Mouse (Mus musculus) hindbrain, embryonic 10.5 days (tissue): ENCODE results near the gene Fhit. TPM values are rescaled to one million over a fixed set of nuclear protein-coding genes. Genes with fewer than 3 reads are reported as not detected.
A peak's percentile ranks its signal among the peaks of the same experiment; 100 is the strongest.

Source experiments
- DNase-seq: peaks from one replicate; pipeline ENCODE4 v3.0.0-alpha.2; 2017; ENCODE audit warnings: low spot score
- H3K27ac ChIP-seq: fragments of 300-500 bp; sonication (generic); 2 replicates; pipeline ENCODE4 v1.5.1; 2016; ENCODE audit warnings: mild to moderate bottlenecking, moderate library complexity
- H3K27me3 ChIP-seq: fragments of 300-500 bp; sonication (generic); 2 replicates; pipeline ENCODE4 v1.6.1; 2016; ENCODE audit warnings: mild to moderate bottlenecking; ENCODE audit not compliant: poor library complexity, insufficient read depth, severe bottlenecking
- H3K36me3 ChIP-seq: fragments of 300-500 bp; sonication (generic); 2 replicates; pipeline ENCODE4 v1.6.1; 2016; ENCODE audit warnings: mild to moderate bottlenecking, moderate library complexity
- H3K4me1 ChIP-seq: fragments of 300-500 bp; sonication (generic); replicated peaks from 2 replicates; pipeline ENCODE4 v1.6.1; 2016; ENCODE audit warnings: mild to moderate bottlenecking
- H3K4me3 ChIP-seq: fragments of 300-500 bp; sonication (generic); 2 replicates; pipeline ENCODE4 v1.5.1; 2016; ENCODE audit warnings: mild to moderate bottlenecking, moderate library complexity
- H3K9me3 ChIP-seq: fragments of 300-500 bp; sonication (generic); 2 replicates; pipeline ENCODE4 v1.6.1; 2016; ENCODE audit warnings: mild to moderate bottlenecking, moderate library complexity
- WGBS: fragments of 180-500 bp; shearing (Covaris S2); methylation state at CpG from one replicate; pipeline ENCODE4 v1.1.7; 2016; 5-methylcytosine and 5-hydroxymethylcytosine counted together
- polyA plus RNA-seq: library from polyadenylated mRNA; unstranded; fragments of >200 nt; fragmentation: Nextera tagmentation; extraction: Ambion mirVana; gene quantifications from 2 replicates; pipeline ENCODE4 v1.2.1, GENCODE M21; 2016

Gene Fhit
- polyA plus RNA-seq, 1 experiment from 2014 or later = 4.4 TPM

DNA sequence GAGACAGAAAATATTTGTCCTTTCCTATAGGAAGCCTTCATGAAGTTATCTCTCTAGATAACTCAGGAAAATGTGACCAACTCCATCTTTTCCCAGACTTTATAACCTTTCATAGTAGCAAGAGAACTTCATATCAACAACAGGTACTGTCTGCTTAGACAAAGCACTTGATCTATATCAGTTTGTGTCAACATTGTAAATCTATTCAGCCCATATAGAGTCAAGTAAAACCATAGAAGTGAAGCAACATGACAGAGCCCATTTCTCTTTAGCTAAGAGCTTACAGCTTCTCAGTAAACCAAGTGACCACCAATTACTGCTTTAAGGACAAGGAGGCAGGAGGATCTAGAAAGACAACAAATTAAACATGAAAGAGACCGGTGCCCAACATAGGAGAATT lies 725.6 kb downstream of the Fhit start:
- H3K4me1 ChIP-seq = no peaks in the 10 kb centered on the region
- H3K27ac ChIP-seq = no peak overlapping the region
- no peaks in the 10 kb centered on the region for H3K27me3 ChIP-seq
- H3K36me3 ChIP-seq = no peaks in the 10 kb centered on the region
- no peak for DNase-seq
- no peak overlapping the region for H3K4me3 ChIP-seq
- no peaks in the 10 kb centered on the region for H3K9me3 ChIP-seq
- WGBS = 97% methylated on average over 1 of the region's 1 CpGs

DNA sequence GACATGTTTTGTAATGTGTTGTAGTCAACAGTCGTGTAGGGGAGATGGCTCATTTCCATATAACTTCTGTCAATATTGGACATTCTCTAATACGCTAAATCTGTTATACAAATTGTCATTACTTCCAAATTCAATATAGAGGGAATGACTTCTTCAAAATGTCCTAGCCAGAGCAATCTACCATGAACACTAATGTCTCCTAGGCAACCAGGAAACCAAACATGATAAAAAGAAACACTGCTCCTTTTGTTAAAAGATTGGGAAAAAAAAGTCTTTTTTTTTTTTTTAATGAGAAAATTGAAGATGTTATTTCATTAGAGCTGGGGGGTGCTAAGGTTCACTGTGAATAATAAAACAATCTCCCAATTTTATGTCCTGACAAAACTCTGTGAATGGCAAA lies 729.3 kb downstream of the Fhit start:
- Histone ChIP-seq H3K36me3 (no peaks in the 10 kb centered on the region), H3K4me3 (no peak overlapping the region), H3K9me3 (no peaks in the 10 kb centered on the region), H3K27me3 (no peaks in the 10 kb centered on the region), H3K27ac (no peak overlapping the region), H3K4me1 (no peaks in the 10 kb centered on the region)
- WGBS = 89% methylated on average over 2 of the region's 2 CpGs
- no peak for DNase-seq

DNA sequence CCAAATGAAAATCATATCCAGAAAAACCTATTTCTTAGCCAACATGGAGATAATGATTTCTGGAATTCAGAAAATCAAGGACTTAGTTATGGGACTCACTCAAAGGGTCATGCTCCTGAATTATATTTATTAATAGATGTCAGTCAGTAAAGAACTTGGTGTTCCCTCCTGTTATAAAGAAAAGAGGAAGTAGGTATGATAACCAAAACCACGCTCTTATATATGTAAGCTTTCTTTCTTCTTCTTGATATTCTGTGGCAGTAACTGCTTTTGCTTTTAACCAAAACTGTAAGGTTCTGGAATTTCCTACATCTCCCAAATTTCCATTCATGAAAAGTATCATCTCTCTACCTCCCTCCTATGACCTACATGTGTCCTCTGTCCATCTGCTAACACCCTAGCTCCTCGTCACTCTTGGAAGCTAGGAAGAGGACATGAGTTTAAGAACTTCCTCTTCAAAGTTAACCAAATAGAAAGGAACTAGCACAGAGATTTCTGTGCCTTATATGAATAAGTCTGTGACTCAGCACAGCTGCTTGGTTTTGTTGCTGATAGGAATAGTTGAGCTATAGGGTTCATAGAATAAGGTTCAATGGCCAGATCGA lies 731.3 kb downstream of the Fhit start:
- no peak overlapping the region for H3K27ac ChIP-seq
- H3K4me1 ChIP-seq = no peaks in the 10 kb centered on the region
- no peaks in the 10 kb centered on the region for H3K9me3 ChIP-seq
- H3K36me3 ChIP-seq = no peaks in the 10 kb centered on the region
- no peak overlapping the region for H3K4me3 ChIP-seq
- no peak for DNase-seq
- 92% methylated on average over 3 of the region's 3 CpGs for WGBS
- H3K27me3 ChIP-seq = no peaks in the 10 kb centered on the region

DNA sequence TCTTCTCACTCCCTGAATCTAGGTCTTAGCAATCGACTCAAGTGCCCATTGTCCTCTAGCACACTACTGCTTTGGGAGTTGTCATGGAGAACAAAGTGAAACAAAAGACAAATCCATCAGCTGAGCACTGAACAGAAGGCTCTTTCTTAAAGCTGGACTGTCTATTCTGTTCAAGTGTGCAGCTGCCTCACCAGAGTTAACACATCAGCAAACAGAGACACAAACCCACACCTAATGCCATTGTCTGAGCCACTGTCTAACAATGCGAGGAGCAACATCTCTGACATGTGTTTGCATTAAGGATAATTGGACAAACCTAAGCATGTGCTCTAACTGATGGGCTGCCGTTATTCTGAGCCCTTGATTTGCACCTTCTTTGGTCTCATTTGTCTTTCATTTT lies 738.3 kb downstream of the Fhit start:
- Histone ChIP-seq H3K4me1 (peaks cover 4% of the 10 kb centered on the region; the same call in 1 of the 2 replicates), H3K27ac (no peak overlapping the region), H3K27me3 (no peaks in the 10 kb centered on the region), H3K36me3 (no peaks in the 10 kb centered on the region), H3K4me3 (no peak overlapping the region), H3K9me3 (no peaks in the 10 kb centered on the region)
- 35% methylated on average over 3 of the region's 3 CpGs for WGBS
- DNase-seq = peak; percentile 30

DNA sequence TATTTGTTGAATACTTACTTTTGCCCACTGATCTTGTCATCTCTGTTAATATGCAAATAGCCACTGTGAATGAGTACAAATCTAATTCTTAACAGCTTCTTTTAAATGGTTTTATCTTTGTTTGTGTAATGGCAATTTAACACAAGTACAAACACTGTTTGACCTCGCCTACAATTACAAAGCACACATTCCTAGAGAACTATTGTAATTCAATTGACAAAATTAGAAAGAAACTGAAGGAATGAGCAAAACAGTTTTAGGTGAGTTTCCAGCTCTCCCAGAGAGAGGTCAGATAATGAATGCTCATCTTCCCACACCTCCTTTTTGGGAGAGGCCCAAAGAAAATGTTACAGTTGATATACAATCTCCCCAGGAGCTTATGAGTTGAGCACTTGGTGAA lies 739.6 kb downstream of the Fhit start:
- H3K27ac ChIP-seq = no peak overlapping the region
- H3K9me3 ChIP-seq = no peaks in the 10 kb centered on the region
- no peaks in the 10 kb centered on the region for H3K36me3 ChIP-seq
- DNase-seq = no peak
- H3K4me1 ChIP-seq = peaks cover 4% of the 10 kb centered on the region; the same call in 1 of the 2 replicates
- no peak overlapping the region for H3K4me3 ChIP-seq
- 69% methylated on average over 1 of the region's 1 CpGs for WGBS
- H3K27me3 ChIP-seq = no peaks in the 10 kb centered on the region

DNA sequence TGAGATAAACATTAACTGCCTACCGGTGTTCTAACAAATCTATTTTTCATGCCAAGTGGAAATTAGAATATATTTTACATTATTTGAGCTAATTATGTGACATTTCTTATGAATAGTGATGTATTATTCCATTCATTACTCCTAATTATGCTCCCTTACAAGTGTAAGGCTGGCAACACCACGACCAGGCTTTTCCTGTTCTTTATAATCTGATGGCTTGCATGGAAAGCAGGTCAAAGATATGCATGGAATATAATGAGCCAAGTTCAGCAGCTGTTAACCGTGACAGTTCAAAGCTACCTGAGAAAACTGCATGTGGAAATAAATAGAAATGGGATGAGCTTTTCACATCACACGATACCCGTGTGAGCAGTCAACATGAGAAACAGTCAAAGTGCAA lies 746.8 kb downstream of the Fhit start:
- Histone ChIP-seq H3K27me3 (no peaks in the 10 kb centered on the region), H3K4me3 (no peak overlapping the region)
- 90% methylated on average over 5 of the region's 5 CpGs for WGBS

DNA sequence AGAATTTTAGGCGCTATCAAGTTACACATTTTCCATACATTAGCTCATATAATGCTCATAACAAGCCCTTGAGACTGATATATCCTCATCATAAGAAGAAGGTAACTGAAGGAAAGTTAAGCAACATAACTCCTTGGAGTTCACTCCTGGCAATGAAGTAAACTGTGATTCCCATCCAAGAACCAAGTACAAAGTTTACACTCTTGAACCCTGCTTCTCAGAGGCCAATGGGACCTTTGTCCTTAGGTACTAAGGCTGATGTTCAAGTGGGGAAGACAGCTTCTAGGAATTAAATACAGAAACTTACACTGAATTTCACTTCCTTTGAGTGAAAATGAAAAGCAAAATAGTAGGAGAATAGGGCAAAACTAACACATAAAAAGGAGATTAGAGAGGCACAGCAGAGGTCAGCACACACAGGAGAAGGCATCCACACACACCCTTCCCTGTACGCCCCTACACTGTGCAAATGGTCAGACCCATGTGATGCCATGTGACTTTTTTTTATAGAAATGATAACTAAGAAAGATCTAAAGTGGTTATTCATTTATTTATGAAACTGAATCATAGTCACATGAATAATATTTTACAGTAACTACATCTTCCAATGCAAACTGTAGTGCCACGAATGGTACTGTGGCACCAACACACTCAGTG lies 752.4 kb downstream of the Fhit start:
- no peak for DNase-seq
- no peaks in the 10 kb centered on the region for H3K9me3 ChIP-seq
- 89% methylated on average over 3 of the region's 3 CpGs for whole genome bisulfite sequencing

More for the DNA sequence above, 746.8 kb downstream of the Fhit start:
- Histone ChIP-seq H3K4me1 (no peaks in the 10 kb centered on the region), H3K36me3 (no peaks in the 10 kb centered on the region), H3K9me3 (no peaks in the 10 kb centered on the region), H3K27ac (no peak overlapping the region)
- no peak for DNase-seq

DNA sequence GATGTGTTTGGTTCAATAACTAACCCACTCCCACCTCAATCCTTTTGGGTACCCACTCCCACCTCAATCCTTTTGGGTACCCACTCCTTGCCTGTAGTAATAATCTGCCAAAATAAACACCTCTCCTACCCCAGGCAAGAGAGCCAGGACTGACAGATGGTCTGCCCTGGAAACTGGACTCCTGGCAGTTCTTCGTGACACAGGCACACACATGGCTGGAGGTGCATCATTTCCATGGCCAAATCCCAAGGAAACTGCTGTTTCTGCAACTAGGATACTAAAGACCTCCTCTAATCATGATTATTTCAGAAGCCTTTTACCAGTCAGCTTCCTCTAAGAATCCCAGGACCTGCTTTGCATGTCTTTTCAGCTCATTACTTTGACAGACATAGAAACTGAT lies 756.5 kb downstream of the Fhit start:
- H3K4me3 ChIP-seq = no peak overlapping the region
- H3K36me3 ChIP-seq = no peaks in the 10 kb centered on the region
- 78% methylated on average over 1 of the region's 1 CpGs for WGBS
- DNase-seq = no peak
- H3K27ac ChIP-seq = no peak overlapping the region
- no peaks in the 10 kb centered on the region for H3K9me3 ChIP-seq
- H3K27me3 ChIP-seq = no peaks in the 10 kb centered on the region
- no peaks in the 10 kb centered on the region for H3K4me1 ChIP-seq

More for the DNA sequence above, 752.4 kb downstream of the Fhit start:
- Histone ChIP-seq H3K4me3 (no peak overlapping the region), H3K27ac (no peak overlapping the region), H3K4me1 (no peaks in the 10 kb centered on the region), H3K27me3 (no peaks in the 10 kb centered on the region), H3K36me3 (no peaks in the 10 kb centered on the region)

DNA sequence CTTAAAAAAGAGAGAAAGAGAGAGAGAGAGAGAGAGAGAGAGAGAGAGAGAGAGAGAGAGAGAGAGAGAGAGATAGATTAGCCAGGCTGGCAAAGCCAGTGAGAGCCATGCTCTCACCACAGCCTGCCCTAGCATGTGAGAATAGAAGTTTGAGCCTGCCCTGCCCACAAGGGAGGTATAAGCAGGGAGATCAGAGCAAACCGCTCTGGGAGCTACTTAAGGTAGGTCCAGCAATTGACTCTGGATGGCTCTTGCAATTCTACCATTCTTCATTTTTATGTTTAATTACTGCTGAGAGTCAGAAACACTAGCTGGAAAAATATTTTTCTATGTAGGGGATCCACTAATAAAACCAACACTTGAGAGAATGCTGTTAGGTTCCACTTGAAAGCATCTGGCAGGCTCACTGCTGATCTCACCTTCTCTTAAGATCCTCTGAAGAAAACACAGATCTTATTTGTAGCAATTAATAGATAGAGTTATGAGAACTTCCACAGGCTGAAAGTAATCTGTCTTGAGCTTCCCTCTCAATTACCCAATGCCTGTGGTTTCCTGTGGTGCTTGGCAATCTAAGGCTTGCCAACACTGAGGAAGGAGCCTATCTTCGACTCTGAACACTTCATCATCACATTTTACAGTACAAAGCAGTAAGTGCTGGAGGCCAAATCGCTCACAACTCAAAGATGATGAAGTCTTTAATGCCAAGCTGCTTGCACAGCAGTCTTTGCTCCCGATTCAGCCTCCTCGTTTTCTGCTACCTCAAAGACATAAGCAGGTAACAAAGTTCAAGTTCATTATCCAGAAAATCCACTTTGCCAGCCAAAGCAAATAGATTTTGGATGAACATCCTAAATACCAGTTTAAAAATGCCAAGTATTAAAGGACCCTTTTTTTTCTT lies 793.8 kb downstream of the Fhit start:
- H3K27me3 ChIP-seq = no peaks in the 10 kb centered on the region
- no peaks in the 10 kb centered on the region for H3K36me3 ChIP-seq
- WGBS = 85% methylated on average over 5 of the region's 5 CpGs
- no peak overlapping the region for H3K4me3 ChIP-seq
- no peaks in the 10 kb centered on the region for H3K9me3 ChIP-seq
- no peak for DNase-seq
- no peak overlapping the region for H3K27ac ChIP-seq
- H3K4me1 ChIP-seq = no peaks in the 10 kb centered on the region

DNA sequence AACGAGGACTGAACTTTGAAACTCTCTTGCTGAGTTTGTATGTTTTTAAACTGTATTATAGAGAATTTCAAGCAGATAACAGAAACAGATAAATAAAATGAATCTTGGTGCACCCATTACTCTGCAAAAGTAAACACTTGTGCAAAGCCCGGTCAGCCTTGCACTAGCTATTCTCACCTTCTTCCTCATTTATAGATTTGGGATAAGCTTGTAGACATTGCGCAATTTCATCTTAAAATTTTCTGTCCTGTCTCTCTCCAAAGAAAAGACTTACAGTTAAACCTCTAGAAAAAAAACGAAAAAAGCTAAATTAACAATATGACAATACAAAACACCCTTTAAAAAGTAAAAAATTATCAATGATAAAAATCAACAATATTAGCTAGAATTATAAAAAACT lies 795.0 kb downstream of the Fhit start:
- H3K36me3 ChIP-seq = no peaks in the 10 kb centered on the region

DNA sequence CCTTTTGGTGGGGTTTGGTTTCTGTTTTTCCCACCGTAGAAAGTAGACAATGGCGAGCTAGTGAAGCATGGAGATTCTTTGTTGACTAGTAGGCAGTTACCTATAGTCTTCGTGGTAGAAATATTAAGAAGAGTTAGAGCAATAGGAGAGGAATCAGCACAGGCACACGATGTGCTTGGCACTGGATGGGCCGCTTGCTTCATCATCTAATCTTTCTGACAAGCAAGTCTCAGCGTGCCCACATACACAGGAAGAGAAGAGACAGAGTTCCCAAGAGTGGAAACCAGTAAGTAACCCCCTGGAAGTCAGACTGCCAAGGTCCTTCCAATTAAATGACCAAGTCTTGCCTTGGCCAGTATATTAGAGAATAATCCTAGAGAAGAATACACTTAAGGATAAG lies 797.6 kb downstream of the Fhit start:
- H3K27me3 ChIP-seq = no peaks in the 10 kb centered on the region

More for the DNA sequence above, 795.0 kb downstream of the Fhit start:
- Histone ChIP-seq H3K4me1 (no peaks in the 10 kb centered on the region), H3K4me3 (no peak overlapping the region), H3K27ac (no peak overlapping the region), H3K9me3 (no peaks in the 10 kb centered on the region), H3K27me3 (no peaks in the 10 kb centered on the region)
- WGBS = 89% methylated on average over 4 of the region's 4 CpGs
- DNase-seq = no peak

DNA sequence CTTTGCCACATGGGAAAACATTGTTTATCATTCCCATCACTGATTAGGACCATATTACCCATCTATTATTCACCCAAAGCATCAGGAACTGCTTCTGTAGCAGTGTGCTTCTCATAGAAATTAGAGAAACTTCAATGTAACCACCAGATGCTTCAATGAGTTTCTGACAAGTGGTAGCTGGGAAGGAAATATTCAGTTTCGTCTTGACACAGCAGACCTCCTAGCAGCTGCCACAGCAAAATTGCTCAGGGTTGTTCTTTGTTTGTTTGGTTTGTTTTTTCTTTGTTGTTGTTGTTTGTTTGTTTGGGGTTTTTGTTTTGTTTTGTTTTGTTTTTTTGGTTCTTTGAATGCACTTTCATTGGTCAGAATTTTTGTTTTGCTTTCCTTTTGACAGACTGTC lies 798.5 kb downstream of the Fhit start:
- DNase-seq = no peak
- Histone ChIP-seq H3K9me3 (no peaks in the 10 kb centered on the region), H3K27ac (no peak overlapping the region), H3K36me3 (no peaks in the 10 kb centered on the region), H3K4me3 (no peak overlapping the region), H3K4me1 (no peaks in the 10 kb centered on the region), H3K27me3 (no peaks in the 10 kb centered on the region)
- WGBS = 81% methylated on average over 1 of the region's 1 CpGs

More for the DNA sequence above, 797.6 kb downstream of the Fhit start:
- H3K9me3 ChIP-seq = no peaks in the 10 kb centered on the region
- no peak overlapping the region for H3K27ac ChIP-seq
- H3K4me1 ChIP-seq = no peaks in the 10 kb centered on the region
- WGBS = 66% methylated on average over 6 of the region's 6 CpGs
- no peak for DNase-seq
- no peak overlapping the region for H3K4me3 ChIP-seq
- H3K36me3 ChIP-seq = no peaks in the 10 kb centered on the region

DNA sequence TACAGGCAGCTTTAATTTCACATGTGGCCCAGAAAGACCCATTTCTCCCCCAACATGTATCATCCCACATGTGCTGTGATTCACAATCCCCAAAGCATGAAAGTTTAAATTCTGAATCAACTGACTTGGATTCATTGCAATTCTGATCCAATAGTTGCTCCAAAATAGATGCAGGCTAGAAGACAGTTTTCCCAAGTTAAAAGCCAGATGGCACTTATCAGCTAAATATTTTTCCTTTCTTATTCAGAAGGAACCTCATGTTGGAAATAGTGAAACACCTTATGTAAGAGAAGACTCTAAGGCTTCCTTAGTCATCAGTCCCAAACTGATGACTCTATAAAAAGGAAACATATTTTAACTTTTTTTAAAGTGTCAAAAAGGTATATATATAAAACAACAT lies 815.9 kb downstream of the Fhit start:
- no peak overlapping the region for H3K27ac ChIP-seq
- no peak for DNase-seq

More for the DNA sequence above, 815.9 kb downstream of the Fhit start:
- no peaks in the 10 kb centered on the region for H3K36me3 ChIP-seq
- no peaks in the 10 kb centered on the region for H3K27me3 ChIP-seq
- H3K4me3 ChIP-seq = no peak overlapping the region
- H3K4me1 ChIP-seq = no peaks in the 10 kb centered on the region
- H3K9me3 ChIP-seq = no peaks in the 10 kb centered on the region
